Mouse (Mus musculus) liver, embryonic 12.5 days (tissue): ENCODE measurements around the gene Klra9. TPM values are rescaled to one million over a fixed set of nuclear protein-coding genes. Genes with fewer than 3 reads are reported as not detected.
"Not testable (repeated sequence)": the region's sequence is repeated elsewhere in the genome, so short reads cannot be mapped to it uniquely, and the experiment has no call there.

Experiments used
- ATAC-seq: fragments of 200-750 bp; cut with Nextera tagmentation; 2 replicates; pipeline ENCODE4 v1.8.0; 2017; ENCODE audit warnings: moderate number of reproducible peaks, mild to moderate bottlenecking, moderate library complexity
- H3K27ac ChIP-seq: fragments of 300-500 bp; sonication (generic); 2 replicates; pipeline ENCODE4 v1.5.1; 2016; ENCODE audit warnings: mild to moderate bottlenecking
- H3K27me3 ChIP-seq: fragments of 300-500 bp; sonication (generic); replicated peaks from 2 replicates; pipeline ENCODE4 v1.6.1; 2016; ENCODE audit warnings: mild to moderate bottlenecking, moderate library complexity
- H3K36me3 ChIP-seq: fragments of 300-500 bp; sonication (generic); 2 replicates; pipeline ENCODE4 v1.6.1; 2016; ENCODE audit warnings: mild to moderate bottlenecking, moderate library complexity
- H3K4me1 ChIP-seq: fragments of 300-500 bp; sonication (generic); 2 replicates; pipeline ENCODE4 v1.6.1; 2016
- H3K4me2 ChIP-seq: fragments of 300-500 bp; sonication (generic); 2 replicates; pipeline ENCODE4 v1.6.1; 2016; ENCODE audit warnings: mild to moderate bottlenecking, moderate library complexity
- H3K4me3 ChIP-seq: fragments of 300-500 bp; sonication (generic); 2 replicates; pipeline ENCODE4 v1.5.1; 2016; ENCODE audit warnings: mild to moderate bottlenecking, moderate library complexity
- H3K9ac ChIP-seq: fragments of 300-500 bp; sonication (generic); 2 replicates; pipeline ENCODE4 v1.6.1; 2016; ENCODE audit warnings: mild to moderate bottlenecking, moderate library complexity
- H3K9me3 ChIP-seq: fragments of 300-500 bp; sonication (generic); replicated peaks from 2 replicates; pipeline ENCODE4 v1.6.1; 2016; ENCODE audit warnings: mild to moderate bottlenecking, moderate library complexity
- WGBS: fragments of 180-500 bp; shearing (Covaris S2); methylation state at CpG from one replicate; pipeline ENCODE4 v1.1.7; 2016; ENCODE audit not compliant: insufficient replicate concordance; 5-methylcytosine and 5-hydroxymethylcytosine counted together
- polyA plus RNA-seq: library from polyadenylated mRNA; unstranded; fragments of >200 nt; fragmentation: Nextera tagmentation; extraction: Ambion mirVana; gene quantifications from 2 replicates; pipeline ENCODE4 v1.2.1, GENCODE M21; 2016

Gene Klra9
- not detected in 2 replicates for polyA plus RNA-seq

DNA sequence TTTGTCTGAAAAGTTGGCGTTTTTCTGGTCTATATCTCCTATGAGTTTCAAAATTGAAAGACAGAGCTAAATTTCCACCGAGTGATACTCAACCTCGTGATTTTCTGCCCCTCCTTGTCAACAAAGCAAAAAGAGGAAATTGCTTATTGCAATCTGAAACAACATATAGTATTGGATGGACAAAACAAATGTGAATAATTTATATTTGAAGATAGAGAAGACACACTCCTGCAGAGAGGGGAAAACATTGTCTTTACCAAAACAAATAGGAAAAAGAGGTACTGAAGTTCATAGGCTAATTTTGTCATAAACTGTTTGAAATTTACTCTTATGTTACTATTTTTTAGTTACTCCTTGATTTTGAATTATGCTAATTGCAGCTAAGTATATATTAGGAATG, at the start of gene Klra9:
Klra9 (minus strand) TSS at position 101 of the 400 bp plus-strand sequence.
- not testable (repeated sequence) for H3K9me3 ChIP-seq, H3K27ac ChIP-seq, H3K4me2 ChIP-seq, H3K4me3 ChIP-seq, H3K9ac ChIP-seq, ATAC-seq, H3K36me3 ChIP-seq, H3K27me3 ChIP-seq, H3K4me1 ChIP-seq
- 43% methylated on average over 3 of the region's 3 CpGs for WGBS

DNA sequence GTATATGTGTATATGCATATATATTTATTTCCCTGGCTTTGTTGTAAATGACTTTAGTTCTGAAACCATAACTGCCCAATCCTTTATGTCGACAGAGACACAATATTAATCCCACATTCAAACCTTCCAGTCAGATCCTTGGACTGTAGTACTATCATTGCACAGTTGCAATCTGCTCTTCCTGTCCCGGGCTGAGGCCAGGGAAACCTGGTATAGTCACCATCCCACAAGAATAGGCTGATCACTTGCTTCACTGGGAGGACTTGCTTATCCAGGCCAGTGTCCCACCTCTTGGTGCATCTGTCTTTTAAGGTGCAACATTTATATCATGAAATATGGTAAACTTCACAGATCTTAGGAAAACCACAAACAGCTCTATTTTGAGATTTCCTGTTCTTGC, 44.6 kb upstream of the Klra9 start:
- H3K4me2 ChIP-seq, result no peak overlapping the region
- WGBS, result 57% methylated on average over 2 of the region's 2 CpGs
- no peaks in the 10 kb centered on the region for H3K36me3 ChIP-seq
- H3K4me3 ChIP-seq, result no peak overlapping the region
- no peaks in the 10 kb centered on the region for H3K4me1 ChIP-seq
- ATAC-seq, result no peak
- no peak overlapping the region for H3K9ac ChIP-seq
- no peak overlapping the region for H3K27ac ChIP-seq
- H3K27me3 ChIP-seq, result no peaks in the 10 kb centered on the region
- H3K9me3 ChIP-seq, result no peaks in the 10 kb centered on the region

DNA sequence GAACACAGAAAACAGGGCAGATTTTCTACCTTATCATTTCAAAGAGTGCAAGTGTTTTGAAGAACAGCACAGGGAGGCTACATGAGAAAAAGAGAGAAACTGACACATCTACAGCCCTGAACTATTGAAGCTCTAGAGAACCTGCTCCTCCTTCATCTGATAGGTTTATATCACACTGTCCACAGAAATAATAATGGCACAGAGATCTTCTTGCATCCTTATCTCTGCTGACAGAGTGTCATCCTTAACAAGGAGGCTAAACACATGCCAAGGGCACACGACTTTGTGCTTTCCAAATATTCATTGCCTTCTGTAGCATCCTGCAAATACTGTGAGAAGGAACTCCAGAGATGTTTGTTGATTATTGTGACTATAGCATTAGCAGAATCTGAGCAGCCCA, 43.7 kb upstream of the Klra9 start:
- Histone ChIP-seq H3K27me3 (no peaks in the 10 kb centered on the region), H3K9me3 (no peaks in the 10 kb centered on the region), H3K27ac (no peak overlapping the region), H3K36me3 (no peaks in the 10 kb centered on the region), H3K9ac (no peak overlapping the region), H3K4me1 (no peaks in the 10 kb centered on the region), H3K4me3 (no peak overlapping the region), H3K4me2 (no peak overlapping the region)
- no peak for ATAC-seq
- 29% methylated on average over 1 of the region's 1 CpGs for WGBS

DNA sequence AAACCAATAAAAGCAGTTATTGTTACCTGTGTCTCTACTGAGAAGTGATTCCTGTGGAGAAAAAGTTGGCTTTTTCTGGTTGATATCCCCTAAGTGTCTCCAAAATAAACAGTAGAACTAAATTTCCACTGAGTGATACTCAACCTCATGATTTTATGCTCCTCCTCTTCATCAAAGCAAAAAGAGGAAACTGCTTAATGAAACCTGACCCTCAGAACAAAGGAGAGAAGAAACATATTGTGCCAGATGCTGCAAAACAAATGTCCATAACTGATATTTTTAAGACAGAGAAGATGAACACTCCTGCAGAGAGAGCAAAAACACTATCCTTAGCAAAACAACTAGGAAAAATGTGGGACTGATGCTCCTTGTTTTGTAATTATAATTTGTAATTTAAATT, 40.3 kb upstream of the Klra9 start, which contains the start of gene Klra7:
Klra7 (minus strand) TSS at position 101 of the 400 bp plus-strand sequence.
- Histone ChIP-seq H3K9ac (no peak within 1 kb of the TSS), H3K4me3 (no peak within 1 kb of the TSS), H3K9me3 (no peaks in the 10 kb centered on the region), H3K27me3 (no peaks in the 10 kb centered on the region), H3K4me2 (no peak within 1 kb of the TSS), H3K27ac (no peak within 1 kb of the TSS), H3K4me1 (no peaks in the 10 kb centered on the region), H3K36me3 (no peaks in the 10 kb centered on the region)
- no peak for ATAC-seq

DNA sequence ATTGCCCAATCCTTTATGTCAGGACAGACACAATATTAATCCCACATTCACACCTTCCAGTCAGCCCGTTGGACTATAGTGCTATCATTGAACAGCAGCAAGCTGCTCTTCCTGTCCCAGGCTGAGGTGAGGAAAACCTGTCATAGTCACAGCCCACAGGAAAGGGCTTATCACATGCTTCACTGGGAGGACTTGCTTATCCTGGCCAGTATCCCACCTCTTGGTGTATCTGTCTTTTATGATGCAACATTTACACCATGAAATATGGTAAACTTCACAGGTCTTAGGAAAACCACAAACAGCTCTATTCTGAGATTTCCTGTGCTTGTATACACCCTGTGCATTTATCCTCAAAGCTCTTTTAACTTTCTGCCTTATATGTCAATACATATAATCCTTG, 4.5 kb upstream of the Klra9 start:
- H3K36me3 ChIP-seq, H3K4me3 ChIP-seq, H3K9ac ChIP-seq, H3K4me1 ChIP-seq, H3K9me3 ChIP-seq, H3K4me2 ChIP-seq, H3K27ac ChIP-seq, ATAC-seq, H3K27me3 ChIP-seq: not testable (repeated sequence)
- WGBS, result 20% methylated on average over 1 of the region's 1 CpGs

DNA sequence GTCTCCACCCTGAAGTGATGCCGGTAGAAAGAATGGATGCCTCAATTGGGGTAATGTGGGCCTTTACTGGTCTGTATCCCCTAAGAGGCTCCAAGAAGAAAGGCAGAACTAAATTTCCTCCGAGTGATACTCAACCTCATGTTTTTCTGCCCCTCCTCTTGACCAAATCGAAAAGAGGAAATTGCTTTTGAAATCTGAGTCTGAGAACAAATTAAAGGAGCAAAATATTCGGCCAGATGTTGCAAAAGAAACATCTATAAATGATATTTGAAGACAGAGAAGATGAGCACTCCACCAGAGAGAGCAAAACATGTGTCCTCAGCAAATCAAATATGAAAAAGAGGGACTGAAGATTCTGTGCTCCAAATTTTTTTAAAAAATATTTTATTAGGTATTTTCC, 63.1 kb downstream of the Klra9 start, which contains the start of gene Klra8:
Klra8 (minus strand) TSS at position 101 of the 400 bp plus-strand sequence.
- H3K27me3 ChIP-seq, H3K4me2 ChIP-seq, ATAC-seq, H3K4me1 ChIP-seq, H3K9me3 ChIP-seq, H3K4me3 ChIP-seq, H3K27ac ChIP-seq, H3K36me3 ChIP-seq, H3K9ac ChIP-seq: not testable (repeated sequence)
- WGBS, result 49% methylated on average over 4 of the region's 4 CpGs

Other genes starting within 250 kb of the Klra9 start
- not detected in 2 replicates for gene Klra6, start 166.2 kb downstream of the Klra9 start, polyA plus RNA-seq
- gene Klra4, start 125.8 kb downstream of the Klra9 start, polyA plus RNA-seq, result not detected in 2 replicates
- not detected in 2 replicates for gene Klra8, start 63.2 kb downstream of the Klra9 start, polyA plus RNA-seq
- not detected in 2 replicates for gene Klra7, start 40.2 kb upstream of the Klra9 start, polyA plus RNA-seq
- not detected in 2 replicates for gene Klra10, start 88.8 kb upstream of the Klra9 start, polyA plus RNA-seq
- gene Klra3, start 144.5 kb upstream of the Klra9 start, polyA plus RNA-seq, result not detected in 2 replicates
- not detected in 2 replicates for gene Klra1, start 193.8 kb upstream of the Klra9 start, polyA plus RNA-seq